Mouse (Mus musculus) NIH3T3 (cell line): ENCODE results near the gene Hemgn.

ENCODE experiments used
- DNase-seq: peaks from one replicate; pipeline ENCODE4 v3.0.0-alpha.2; 2012; ENCODE audit warnings: low read depth

Gene Hemgn

DNA sequence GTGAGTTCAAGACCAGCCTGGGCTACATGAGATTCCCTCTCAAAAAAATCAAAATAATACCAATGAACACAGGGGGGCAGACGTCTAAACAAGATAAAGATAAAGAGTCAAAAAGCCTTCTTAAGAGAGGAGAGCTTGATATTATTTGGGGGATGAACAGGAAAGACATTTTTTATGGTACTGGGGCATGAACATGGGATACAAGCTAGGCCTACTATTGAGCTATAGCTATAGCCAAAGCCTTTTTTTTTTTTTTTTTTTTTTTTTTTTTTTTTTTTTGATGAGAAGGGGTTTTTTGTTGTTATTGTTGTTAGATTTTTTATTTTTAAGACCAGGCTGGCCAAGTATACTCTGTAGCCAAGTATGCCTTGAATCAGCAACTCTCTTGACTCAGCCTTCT, 1.2 kb downstream of the Hemgn start:
- no peak for DNase-seq

DNA sequence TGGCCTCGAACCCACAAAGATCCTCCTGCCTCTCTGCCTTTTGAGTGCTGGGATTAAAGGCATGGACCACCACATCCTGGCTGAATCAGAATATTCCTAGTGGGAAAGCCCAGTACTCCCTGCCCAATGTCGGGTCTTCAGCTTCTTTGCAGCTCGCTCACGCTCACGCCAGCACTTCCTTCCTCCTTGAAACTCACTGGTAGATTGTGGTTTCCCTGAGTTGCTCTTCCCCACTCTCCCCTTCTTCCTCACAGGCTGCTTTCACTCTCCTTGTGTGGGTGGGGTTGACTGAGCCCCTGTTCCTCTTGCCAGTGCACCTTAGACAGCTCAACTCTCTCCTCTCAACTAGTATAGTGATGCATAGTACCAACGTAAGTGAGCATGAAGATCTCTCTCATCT, 1.8 kb downstream of the Hemgn start:
- no peak for DNase-seq

- DNase-seq: no peak
These were observed 2.6 kb downstream of the Hemgn start for GRCm38 (mm10) chr4:46410677-46411076.

DNA sequence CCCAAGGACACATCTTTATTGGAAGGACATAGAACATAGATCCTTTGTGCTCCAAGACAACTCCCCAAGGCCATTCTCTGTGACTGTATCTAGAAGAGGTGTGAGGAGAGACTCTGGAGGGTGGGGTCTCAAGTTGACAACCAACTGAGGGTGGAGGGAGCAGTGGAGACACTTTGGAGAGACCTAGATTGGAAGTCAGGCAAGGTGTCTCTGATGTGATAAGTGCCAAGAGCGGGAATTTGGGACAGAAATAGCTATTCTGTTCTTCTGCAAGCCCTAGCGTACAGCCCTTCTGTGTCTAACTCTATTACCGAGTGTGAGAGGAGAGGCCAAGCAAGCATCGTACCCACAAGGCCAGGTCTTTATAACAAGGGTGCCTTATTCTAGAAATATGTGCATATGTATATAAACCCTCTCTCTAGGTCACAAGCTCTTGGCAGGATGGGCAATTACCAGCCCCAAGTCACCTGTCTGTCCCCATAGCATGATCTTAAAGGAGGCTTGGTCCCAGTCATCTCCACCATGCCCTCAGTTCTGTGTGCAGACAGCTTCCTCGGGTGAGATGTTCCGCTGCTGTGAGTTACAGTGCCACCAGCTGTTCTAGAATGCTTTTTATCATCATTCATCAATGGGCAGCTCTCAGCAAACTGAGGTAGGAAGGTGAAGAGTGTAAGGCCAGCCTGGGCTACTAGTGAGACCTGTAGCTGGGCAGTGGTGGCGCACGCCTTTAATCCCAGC, 6.2 kb downstream of the Hemgn start:
- DNase-seq: no peak

DNA sequence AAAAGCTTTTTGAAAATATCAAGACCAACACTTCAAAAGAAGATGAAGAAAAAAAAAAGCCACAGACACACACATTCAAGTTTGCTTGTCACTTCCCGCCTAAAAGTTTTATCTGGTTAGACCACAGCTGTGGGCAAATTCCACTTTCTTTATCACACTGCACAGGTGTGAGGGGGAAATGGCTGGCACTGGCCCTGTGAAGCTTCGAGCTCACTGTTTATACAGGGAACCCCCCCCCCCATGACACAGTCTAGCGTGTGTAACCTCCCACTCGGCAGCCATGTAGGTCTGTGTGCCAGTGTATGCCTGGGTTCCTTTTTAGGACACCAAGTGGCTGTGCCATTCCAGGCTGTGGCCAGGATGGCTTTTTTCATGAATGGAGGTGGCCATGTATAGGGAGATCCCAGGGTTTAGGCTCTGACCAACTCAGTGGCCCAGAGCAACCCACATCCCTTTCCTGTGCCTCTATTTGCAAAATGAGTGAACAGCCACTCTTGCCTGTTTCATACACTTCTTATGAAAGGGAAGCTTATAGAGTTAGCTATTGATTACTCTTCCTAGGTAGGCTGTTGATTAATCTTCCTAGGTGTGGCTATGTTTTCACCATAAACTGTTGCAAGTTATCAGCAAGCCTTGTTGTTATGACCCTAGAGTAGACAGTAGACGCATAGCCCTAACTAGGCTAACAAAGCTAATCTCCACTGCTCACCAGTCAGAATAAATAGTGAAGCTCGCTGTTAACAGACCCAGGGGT, 9.1 kb downstream of the Hemgn start:
- no peak for DNase-seq

GRCm38 (mm10) chr4:46398839-46399238, 14.5 kb downstream of the Hemgn start:
- no peak for DNase-seq

- no peak for DNase-seq
These were observed 17.6 kb downstream of the Hemgn start for GRCm38 (mm10) chr4:46395736-46396135.

DNA sequence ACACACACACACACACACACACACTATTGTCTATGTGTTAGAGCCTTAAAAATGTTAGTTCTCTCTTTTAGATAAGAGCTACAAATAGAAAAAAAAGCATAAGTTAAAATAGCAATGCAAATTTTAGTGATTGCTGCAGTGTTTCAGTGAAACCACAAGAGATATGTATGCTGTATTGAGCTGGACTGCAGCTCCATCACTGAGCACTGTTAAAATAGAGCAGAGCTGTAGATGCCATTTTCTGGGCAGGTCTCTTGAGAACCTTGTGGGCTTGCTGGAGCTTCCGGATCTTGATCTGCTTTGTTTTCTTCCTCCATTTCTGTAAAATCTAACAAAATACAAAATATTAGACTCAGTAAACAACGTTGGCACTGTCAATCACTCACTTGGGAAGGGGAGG, 18.9 kb downstream of the Hemgn start:
- no peak for DNase-seq

DNA sequence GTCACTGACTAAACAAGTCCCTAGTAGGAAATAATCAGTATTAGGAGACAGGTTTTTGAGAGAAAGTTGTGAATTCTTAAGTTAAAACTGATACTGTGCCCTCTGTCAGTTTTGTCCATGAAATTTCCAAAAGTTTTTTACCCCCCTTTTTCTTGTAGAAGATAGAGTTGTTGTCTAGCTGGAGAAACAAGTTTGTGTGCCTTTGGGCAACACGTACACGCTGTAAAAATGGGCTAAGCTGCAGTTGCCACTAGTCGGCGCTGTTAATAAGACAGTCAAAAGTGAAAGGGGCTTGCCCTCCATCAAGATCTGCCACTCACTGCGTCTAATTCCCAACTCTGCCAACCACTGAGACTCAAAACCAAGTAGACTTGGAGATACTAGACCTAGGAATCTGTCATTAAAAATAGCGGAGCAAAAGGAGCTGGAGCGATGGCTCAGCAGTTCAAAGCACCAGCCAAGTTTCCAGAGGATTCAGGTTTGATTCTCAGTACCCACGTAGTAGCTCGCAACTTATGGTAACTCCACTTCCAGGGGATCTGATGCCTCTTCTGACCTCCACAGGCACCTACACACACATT, 22.8 kb downstream of the Hemgn start:
- DNase-seq: peak; percentile 90

DNA sequence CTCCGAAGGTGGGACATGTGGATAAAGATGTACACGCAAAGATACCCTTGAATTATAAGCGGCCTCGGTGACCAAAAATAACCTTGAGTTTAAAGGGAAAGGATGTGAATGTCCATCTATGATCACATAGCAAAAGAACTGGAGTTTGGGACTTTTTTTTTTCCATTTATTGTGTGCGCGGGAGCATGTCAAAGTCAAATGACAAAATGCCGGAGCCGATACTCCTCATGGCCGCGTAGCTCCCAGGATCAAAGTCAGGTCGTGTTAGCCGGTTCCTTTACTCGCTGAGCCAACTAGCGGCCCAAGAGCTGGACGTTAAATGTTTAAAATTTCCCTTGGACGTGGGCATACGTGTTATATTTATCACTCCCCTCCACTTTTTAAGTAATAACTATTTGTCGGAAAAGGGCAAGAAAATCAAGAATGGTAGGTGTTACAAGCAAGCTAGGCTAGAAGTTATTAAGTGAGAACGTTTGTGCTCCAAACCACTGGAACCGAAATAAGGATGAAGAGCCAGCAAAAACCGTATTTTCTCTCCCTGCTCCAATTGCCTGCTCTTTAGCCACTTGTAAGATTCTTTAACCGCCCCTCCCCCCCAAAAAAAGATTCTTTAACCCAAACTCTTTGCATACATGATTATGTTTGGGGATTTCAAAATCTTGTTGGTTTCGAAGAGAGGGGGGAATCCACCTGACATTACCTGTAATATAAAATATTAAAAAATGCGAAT, 23.5 kb downstream of the Hemgn start:
- peak; percentile 68 for DNase-seq

DNA sequence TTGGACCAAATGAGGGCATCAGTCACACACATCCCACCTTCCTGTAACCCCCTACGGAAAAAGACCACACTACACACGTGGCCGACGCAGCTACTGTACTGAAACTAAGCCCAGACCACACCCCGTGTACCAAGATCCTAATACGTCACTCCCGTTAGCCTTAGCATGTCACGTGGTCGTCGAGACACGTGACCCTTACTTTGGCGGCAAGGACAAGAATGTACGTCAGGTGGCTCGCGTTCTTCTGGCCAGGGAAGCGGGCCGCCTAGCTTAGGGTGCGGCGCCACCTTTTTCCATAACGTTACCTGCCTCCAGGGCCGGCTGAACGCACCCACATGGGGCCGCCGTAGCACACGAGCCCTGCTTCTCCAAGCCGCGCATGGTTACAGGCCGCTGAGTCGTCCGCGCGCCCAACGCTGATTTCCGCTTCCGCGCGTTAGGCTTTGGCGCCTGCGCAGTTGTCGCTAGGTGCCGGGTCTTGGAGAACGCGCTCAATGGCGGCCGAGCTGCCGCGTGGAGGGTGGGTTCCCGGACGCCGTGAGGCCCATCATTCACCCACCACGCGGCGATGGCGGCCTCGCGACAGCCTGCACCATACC, 24.2 kb downstream of the Hemgn start, which contains the start of gene Trmo:
Gene Trmo, minus strand, starts transcription at position 425 of the 599 bp plus-strand sequence.
- DNase-seq: peak; percentile 97

- DNase-seq: no peak
These were observed 24.8 kb downstream of the Hemgn start for GRCm38 (mm10) chr4:46388556-46388955.

DNA sequence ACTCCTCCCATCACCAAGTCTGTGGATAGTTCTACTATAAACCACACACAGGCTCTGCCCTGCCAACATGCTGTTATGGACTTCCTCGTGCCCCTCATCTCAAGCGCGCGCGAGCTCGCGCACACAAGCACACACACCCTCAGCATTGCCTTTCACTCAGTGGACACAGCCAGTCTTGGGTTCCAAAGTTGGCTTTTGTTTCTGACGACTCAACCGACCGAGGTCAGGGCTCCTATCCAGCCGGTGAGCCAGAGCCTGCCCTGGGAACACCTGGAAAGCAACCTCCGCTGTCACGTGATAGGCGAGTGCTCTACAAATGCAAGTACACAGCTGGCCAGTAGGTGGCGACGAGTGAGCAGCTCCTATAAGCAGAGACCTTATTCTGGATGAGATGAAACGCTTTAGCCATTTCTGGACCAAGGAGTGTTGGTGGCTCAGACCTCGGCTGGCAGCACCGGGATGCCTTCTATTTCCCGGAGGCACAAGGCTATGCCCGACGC, 38.4 kb downstream of the Hemgn start:
- DNase-seq: peak; percentile 62

DNA sequence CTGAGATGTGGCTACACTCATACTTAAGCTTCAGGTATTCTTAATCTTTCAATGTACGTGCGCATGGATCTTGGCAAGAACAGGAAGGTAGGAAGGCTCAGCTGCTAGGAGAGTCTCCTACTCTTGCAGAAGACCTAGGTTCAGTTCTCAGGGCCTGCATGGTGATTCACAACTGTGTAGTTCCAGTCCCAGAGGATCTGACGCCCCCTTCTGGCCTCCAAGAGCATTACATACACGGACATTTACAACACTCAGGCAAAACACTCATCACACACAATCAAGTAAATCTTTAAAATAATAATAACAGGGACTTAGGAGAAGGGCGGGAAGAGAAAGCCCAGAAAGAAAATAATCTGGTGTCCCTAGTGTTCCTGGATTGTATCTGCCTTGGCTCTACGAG, 38.9 kb downstream of the Hemgn start:
- DNase-seq: peak; percentile 32

GRCm38 (mm10) chr4:46371030-46371429, 42.3 kb downstream of the Hemgn start:
- DNase-seq: peak; percentile 88

DNA sequence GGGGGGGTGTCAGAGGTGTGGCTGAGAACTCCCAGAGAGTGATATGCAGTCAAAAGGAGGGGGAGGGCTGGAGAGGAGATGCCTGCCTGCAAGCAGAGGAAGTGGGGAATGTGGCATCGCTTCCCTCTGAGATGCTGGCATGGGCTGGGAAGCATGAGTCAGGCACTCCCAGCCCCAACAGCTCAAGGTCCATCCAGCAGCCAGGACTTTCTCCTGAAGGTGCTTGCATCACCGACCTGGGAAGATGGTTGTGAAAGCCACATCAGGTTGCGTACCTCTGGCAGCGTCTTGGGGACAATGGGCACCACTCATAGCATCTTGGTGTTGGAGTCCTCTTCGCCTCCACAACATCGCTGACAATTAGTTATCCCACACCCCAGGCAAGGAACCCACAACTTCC, 42.9 kb downstream of the Hemgn start:
- peak; percentile 61 for DNase-seq

GRCm38 (mm10) chr4:46369070-46369469, 44.2 kb downstream of the Hemgn start:
- DNase-seq: no peak

DNA sequence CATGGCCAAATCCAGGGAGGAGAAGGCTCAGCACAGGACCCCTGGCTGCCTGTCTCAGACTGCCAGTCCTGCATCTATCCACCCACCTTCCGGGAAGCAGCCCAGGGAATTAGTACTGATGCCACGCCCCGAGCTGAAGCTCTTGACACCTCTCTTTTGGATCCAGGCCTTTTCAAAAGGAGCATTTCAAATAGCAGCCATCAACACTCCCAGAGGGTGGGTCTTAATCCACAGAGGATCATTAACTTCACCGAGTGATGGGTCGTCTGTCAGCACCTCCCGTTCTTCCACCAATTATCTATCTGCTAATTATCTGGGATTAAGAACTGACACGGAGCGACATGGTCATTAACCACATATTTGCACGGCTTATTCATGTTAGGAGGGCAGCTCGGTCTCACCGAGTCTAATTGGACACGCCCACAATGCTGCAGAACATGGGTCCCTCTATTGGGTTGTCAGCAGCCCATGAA, 45.8 kb downstream of the Hemgn start:
- no peak for DNase-seq

GRCm38 (mm10) chr4:46364360-46364759, 48.9 kb downstream of the Hemgn start:
- DNase-seq: no peak

DNA sequence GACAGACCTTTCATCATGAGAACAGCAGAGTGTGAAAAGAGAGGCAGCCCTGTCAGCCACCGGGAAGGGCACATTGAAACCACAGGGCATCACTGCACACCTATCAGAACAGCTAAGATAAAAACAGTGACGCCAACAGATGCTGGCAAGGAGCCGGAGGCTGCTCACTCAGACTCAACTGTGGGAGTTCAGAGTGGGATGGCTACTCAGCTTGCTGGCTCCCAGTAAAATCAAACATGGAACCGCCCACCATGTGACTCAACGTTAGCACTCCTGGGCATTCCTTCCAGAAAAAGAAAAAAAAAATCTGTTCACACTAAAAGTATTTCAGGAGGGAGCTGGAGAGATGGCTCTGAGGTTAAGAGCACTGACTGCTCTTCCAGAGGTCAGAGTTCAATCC, 52.0 kb downstream of the Hemgn start:
- peak; percentile 74 for DNase-seq

- no peak for DNase-seq
These were observed 53.6 kb downstream of the Hemgn start for GRCm38 (mm10) chr4:46359539-46360253.
